Mouse (Mus musculus) forebrain, embryonic 16.5 days (tissue): ENCODE data around the gene Haus2. TPM values are rescaled to one million over a fixed set of nuclear protein-coding genes. Genes with fewer than 3 reads are reported as not detected.
"Not testable (repeated sequence)": the region's sequence is repeated elsewhere in the genome, so short reads cannot be mapped to it uniquely, and the experiment has no call there.

Source experiments
- ATAC-seq: fragments of 200-750 bp; cut with Nextera tagmentation; 2 replicates; pipeline ENCODE4 v1.8.0; 2017; ENCODE audit warnings: mild to moderate bottlenecking, moderate library complexity
- H3K27ac ChIP-seq: fragments of 300-500 bp; sonication (generic); 2 replicates; pipeline ENCODE4 v1.5.1; 2014; ENCODE audit warnings: low read length, control low read depth
- H3K27me3 ChIP-seq: fragments of 300-500 bp; sonication (generic); replicated peaks from 2 replicates; pipeline ENCODE4 v1.6.1; 2014; ENCODE audit warnings: low read length; ENCODE audit not compliant: control insufficient read depth, insufficient read depth
- H3K36me3 ChIP-seq: fragments of 300-500 bp; sonication (generic); 2 replicates; pipeline ENCODE4 v1.6.1; 2014; ENCODE audit not compliant: control insufficient read depth, insufficient read depth
- H3K4me1 ChIP-seq: fragments of 300-500 bp; sonication (generic); replicated peaks from 2 replicates; pipeline ENCODE4 v1.6.1; 2014; ENCODE audit warnings: low read length; ENCODE audit not compliant: control insufficient read depth, insufficient read depth
- H3K4me2 ChIP-seq: fragments of 300-500 bp; sonication (generic); 2 replicates; pipeline ENCODE4 v1.6.1; 2014; ENCODE audit warnings: mild to moderate bottlenecking, low read length, control low read depth
- H3K4me3 ChIP-seq: fragments of 300-500 bp; sonication (generic); replicated peaks from 2 replicates; pipeline ENCODE4 v1.5.1; 2014; ENCODE audit warnings: mild to moderate bottlenecking, low read length, control low read depth
- H3K9ac ChIP-seq: fragments of 300-500 bp; sonication (generic); replicated peaks from 2 replicates; pipeline ENCODE4 v1.6.1; 2014; ENCODE audit warnings: low read depth, low read length, control low read depth
- H3K9me3 ChIP-seq: fragments of 300-500 bp; sonication (generic); 2 replicates; pipeline ENCODE4 v1.6.1; 2016; ENCODE audit warnings: low read length; ENCODE audit not compliant: control insufficient read depth
- WGBS: fragments of 180-500 bp; shearing (Covaris S2); extraction: QIAGEN DNeasy Blood & Tissue Kit; methylation state at CpG from one replicate; pipeline ENCODE4 v1.1.7; 2014; 5-methylcytosine and 5-hydroxymethylcytosine counted together
- polyA plus RNA-seq: library from polyadenylated mRNA; unstranded; fragments of >200 nt; fragmentation: Nextera tagmentation; extraction: Ambion mirVana; gene quantifications from 2 replicates; pipeline ENCODE4 v1.2.1, GENCODE M21; 2015

Gene Haus2
- polyA plus RNA-seq, 1 experiment from 2014 or later, result 28.5 TPM

DNA sequence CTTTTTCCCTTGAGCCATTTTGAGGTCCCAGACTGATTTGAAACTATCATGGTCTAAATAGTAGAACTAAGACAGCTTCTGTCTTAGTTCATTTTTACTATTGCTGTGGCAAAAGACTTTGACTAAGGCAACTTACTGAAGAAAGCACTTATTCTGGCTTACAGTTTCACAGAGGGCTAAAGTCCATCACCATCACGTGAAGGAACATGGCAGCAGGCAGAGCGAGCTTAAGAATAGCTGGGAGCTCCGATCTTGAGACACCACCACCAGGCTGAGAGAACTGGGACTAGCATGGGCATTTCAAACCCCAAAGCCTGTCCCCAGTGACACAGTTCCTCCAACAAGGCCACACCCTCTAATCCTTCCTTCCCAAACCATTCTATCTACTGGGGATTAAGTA lies 38.1 kb upstream of the Haus2 start:
- Histone ChIP-seq H3K36me3 (no peaks in the 10 kb centered on the region), H3K27me3 (no peaks in the 10 kb centered on the region), H3K4me2 (no peak overlapping the region), H3K4me1 (peaks cover 13% of the 10 kb centered on the region), H3K4me3 (no peak overlapping the region), H3K9me3 (no peaks in the 10 kb centered on the region), H3K9ac (no peak overlapping the region), H3K27ac (no peak overlapping the region)
- WGBS, result 97% methylated on average over 3 of the region's 3 CpGs
- no peak for ATAC-seq

GRCm38 (mm10) chr2:120572161-120572560 lies 37.0 kb upstream of the Haus2 start:
- not testable (repeated sequence) for H3K4me1 ChIP-seq, H3K27ac ChIP-seq, H3K4me3 ChIP-seq, H3K4me2 ChIP-seq, H3K9me3 ChIP-seq, H3K9ac ChIP-seq, ATAC-seq, H3K27me3 ChIP-seq, H3K36me3 ChIP-seq
- WGBS, result 96% methylated on average over 3 of the region's 3 CpGs

- Histone ChIP-seq H3K4me2 (no peak overlapping the region), H3K27ac (no peak overlapping the region), H3K4me1 (no peaks in the 10 kb centered on the region), H3K36me3 (no peaks in the 10 kb centered on the region), H3K9ac (no peak overlapping the region), H3K9me3 (no peaks in the 10 kb centered on the region), H3K4me3 (no peak overlapping the region), H3K27me3 (no peaks in the 10 kb centered on the region)
- ATAC-seq, result no peak
- WGBS, result 95% methylated on average over 3 of the region's 3 CpGs
These were observed 34.1 kb upstream of the Haus2 start for GRCm38 (mm10) chr2:120575121-120575520.

GRCm38 (mm10) chr2:120575978-120576377 lies 33.2 kb upstream of the Haus2 start:
- H3K9ac ChIP-seq, result no peak overlapping the region
- H3K4me3 ChIP-seq, result no peak overlapping the region
- H3K4me2 ChIP-seq, result no peak overlapping the region
- no peaks in the 10 kb centered on the region for H3K27me3 ChIP-seq
- H3K4me1 ChIP-seq, result no peaks in the 10 kb centered on the region
- 93% methylated on average over 2 of the region's 2 CpGs for WGBS
- no peak for ATAC-seq
- H3K27ac ChIP-seq, result no peak overlapping the region
- H3K9me3 ChIP-seq, result no peaks in the 10 kb centered on the region
- no peaks in the 10 kb centered on the region for H3K36me3 ChIP-seq

DNA sequence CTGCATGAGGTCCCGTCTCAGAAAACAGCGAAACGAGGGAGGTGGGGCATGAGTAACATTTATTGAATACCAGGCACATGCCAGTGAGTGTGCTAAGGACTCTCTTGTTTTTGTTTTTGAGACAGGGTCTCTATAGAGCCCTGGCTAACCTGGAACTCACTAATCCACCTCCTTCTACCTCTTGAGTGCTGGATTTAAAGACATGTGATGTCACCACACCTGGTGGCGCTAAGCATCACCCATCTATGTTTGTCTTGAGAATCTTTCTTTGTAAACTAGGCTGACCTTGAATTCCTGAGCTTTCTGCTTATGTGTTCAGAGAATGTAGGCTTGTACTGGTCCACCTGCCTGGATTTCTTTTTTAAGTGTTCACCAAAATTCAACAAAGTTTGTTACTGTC lies 31.4 kb upstream of the Haus2 start:
- Histone ChIP-seq H3K36me3 (no peaks in the 10 kb centered on the region), H3K4me2 (no peak overlapping the region), H3K9ac (no peak overlapping the region), H3K9me3 (no peaks in the 10 kb centered on the region), H3K4me1 (no peaks in the 10 kb centered on the region), H3K27ac (no peak overlapping the region), H3K4me3 (no peak overlapping the region), H3K27me3 (no peaks in the 10 kb centered on the region)
- no peak for ATAC-seq
- WGBS, result 82% methylated on average over 4 of the region's 4 CpGs

- Histone ChIP-seq H3K4me2 (no peak overlapping the region), H3K9me3 (no peaks in the 10 kb centered on the region), H3K27ac (no peak overlapping the region), H3K9ac (no peak overlapping the region), H3K4me1 (no peaks in the 10 kb centered on the region), H3K36me3 (no peaks in the 10 kb centered on the region), H3K4me3 (no peak overlapping the region), H3K27me3 (no peaks in the 10 kb centered on the region)
- ATAC-seq, result no peak
- 84% methylated on average over 5 of the region's 5 CpGs for WGBS
These were observed 30.9 kb upstream of the Haus2 start for GRCm38 (mm10) chr2:120578286-120578685.

DNA sequence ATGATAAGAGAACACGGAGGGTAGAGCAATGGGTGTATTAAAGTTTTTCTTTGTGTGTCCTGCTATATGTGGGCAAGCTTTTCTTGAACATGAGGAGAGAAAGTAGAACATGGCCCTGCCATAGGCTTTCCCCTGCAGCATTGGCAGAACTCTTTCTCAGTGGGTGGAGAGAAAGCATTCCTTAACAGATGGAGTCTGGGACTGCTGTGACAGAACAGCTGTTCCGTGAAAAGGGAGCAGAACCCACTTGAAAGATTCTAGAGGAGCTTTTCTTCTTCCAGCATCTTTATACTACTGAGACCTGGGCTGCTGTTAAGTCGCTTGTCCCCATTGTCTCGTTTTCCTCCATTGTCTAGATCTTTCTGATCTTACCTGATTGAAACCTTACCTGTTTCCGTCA lies 19.4 kb upstream of the Haus2 start:
- no peaks in the 10 kb centered on the region for H3K9me3 ChIP-seq
- no peak overlapping the region for H3K4me3 ChIP-seq
- H3K4me2 ChIP-seq, result no peak overlapping the region
- 82% methylated on average over 5 of the region's 5 CpGs for WGBS
- no peak overlapping the region for H3K27ac ChIP-seq
- H3K36me3 ChIP-seq, result peaks cover 2% of the 10 kb centered on the region; the same call in 1 of the 2 replicates
- no peak for ATAC-seq
- H3K27me3 ChIP-seq, result no peaks in the 10 kb centered on the region
- H3K4me1 ChIP-seq, result no peaks in the 10 kb centered on the region
- no peak overlapping the region for H3K9ac ChIP-seq

DNA sequence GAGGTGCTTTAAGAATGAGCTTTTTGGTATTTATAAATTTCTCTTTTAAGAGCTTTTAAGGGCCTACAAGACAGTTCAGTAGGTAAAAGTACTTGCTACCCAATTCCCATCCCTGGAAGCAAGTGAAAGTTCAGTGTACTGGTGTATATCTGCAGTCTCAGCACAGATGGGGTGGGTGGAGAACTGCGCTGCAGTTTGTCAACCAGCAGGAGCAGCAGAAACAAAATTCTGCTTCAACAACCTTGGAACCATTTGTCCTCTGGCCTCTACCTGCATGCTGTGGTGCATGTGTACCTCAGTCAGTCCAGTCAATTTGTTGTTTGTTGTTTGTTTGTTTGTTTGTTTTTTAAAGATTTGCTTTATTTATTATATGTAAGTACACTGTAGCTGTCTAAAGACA lies 17.0 kb upstream of the Haus2 start:
- Histone ChIP-seq H3K27me3 (no peaks in the 10 kb centered on the region), H3K9ac (no peak overlapping the region), H3K4me2 (no peak overlapping the region), H3K4me1 (no peaks in the 10 kb centered on the region), H3K4me3 (no peak overlapping the region), H3K36me3 (peaks cover 10% of the 10 kb centered on the region), H3K27ac (no peak overlapping the region), H3K9me3 (no peaks in the 10 kb centered on the region)
- 84% methylated on average over 1 of the region's 1 CpGs for WGBS
- no peak for ATAC-seq

DNA sequence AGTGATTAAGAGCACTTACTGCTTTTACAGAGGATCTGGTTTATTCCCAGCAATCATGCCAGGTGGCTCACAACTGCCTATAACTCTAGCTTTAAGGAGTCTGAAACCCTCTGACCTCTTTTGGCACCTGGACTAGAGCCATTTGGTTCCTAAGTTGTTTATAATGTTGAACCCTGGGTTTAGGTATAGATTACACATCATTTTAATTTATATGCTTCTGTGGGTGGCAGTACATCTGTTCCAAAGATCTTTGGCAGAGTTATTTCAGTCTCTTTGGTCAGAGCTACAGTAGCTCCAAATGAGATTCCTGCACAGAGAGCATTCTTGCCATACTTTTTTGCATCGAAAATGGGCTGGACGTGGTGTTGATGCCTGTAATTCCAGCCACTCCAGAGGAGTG lies 11.4 kb upstream of the Haus2 start:
- Histone ChIP-seq H3K4me3 (no peak overlapping the region), H3K4me2 (no peak overlapping the region), H3K36me3 (peaks cover 23% of the 10 kb centered on the region), H3K9me3 (no peaks in the 10 kb centered on the region), H3K9ac (no peak overlapping the region), H3K27ac (no peak overlapping the region), H3K27me3 (no peaks in the 10 kb centered on the region), H3K4me1 (no peaks in the 10 kb centered on the region)
- ATAC-seq, result no peak
- WGBS, result 97% methylated on average over 2 of the region's 2 CpGs

- peaks cover 23% of the 10 kb centered on the region for H3K36me3 ChIP-seq
These were observed 9.7 kb upstream of the Haus2 start for GRCm38 (mm10) chr2:120599506-120599905.

More at GRCm38 (mm10) chr2:120599506-120599905, 9.7 kb upstream of the Haus2 start:
- no peaks in the 10 kb centered on the region for H3K9me3 ChIP-seq
- H3K9ac ChIP-seq, result no peak overlapping the region
- no peaks in the 10 kb centered on the region for H3K27me3 ChIP-seq
- no peak overlapping the region for H3K27ac ChIP-seq
- no peak overlapping the region for H3K4me2 ChIP-seq
- no peaks in the 10 kb centered on the region for H3K4me1 ChIP-seq
- WGBS, result 85% methylated on average over 4 of the region's 4 CpGs
- no peak overlapping the region for H3K4me3 ChIP-seq
- no peak for ATAC-seq
